Mouse (Mus musculus) bone marrow, adult 2 months (tissue): Measurements from ENCODE around the gene Gm10642.

Experiments used
- CTCF ChIP-seq: fragments of 200-500 bp; IDR thresholded peaks from 2 replicates; pipeline ENCODE4 v1.5.1; 2011; ENCODE audit warnings: low read length, control low read depth; ENCODE audit not compliant: control insufficient read depth, insufficient read depth
- POLR2A ChIP-seq: fragments of 200-500 bp; IDR thresholded peaks from 2 replicates; pipeline ENCODE4 v1.6.1; 2011; ENCODE audit warnings: low read depth, mild to moderate bottlenecking, control low read depth, low read length, borderline replicate concordance; ENCODE audit not compliant: control insufficient read depth

- no peak for TF ChIP-seq CTCF
- no peak for TF ChIP-seq POLR2A
Measured at GRCm38 (mm10) chr9:70691772-70692693, 36.0 kb downstream of the Gm10642 start.
